Mouse (Mus musculus) liver, embryonic 16.5 days (tissue): ENCODE measurements around the gene Zbtb16. TPM values are rescaled to one million over a fixed set of nuclear protein-coding genes. Genes with fewer than 3 reads are reported as not detected.

ENCODE experiments used
- ATAC-seq: fragments of 200-750 bp; cut with Nextera tagmentation; 2 replicates; pipeline ENCODE4 v1.8.0; 2017; ENCODE audit warnings: low read depth, mild to moderate bottlenecking, moderate number of reproducible peaks, moderate library complexity
- H3K27ac ChIP-seq: fragments of 300-500 bp; sonication (generic); 2 replicates; pipeline ENCODE4 v1.5.1; 2014; ENCODE audit warnings: mild to moderate bottlenecking, low read length
- H3K27me3 ChIP-seq: fragments of 300-500 bp; sonication (generic); 2 replicates; pipeline ENCODE4 v1.6.1; 2014; ENCODE audit warnings: low read depth, low read length, mixed read lengths; ENCODE audit not compliant: control insufficient read depth, insufficient read depth
- H3K36me3 ChIP-seq: fragments of 300-500 bp; sonication (generic); 2 replicates; pipeline ENCODE4 v1.6.1; 2014; ENCODE audit warnings: mild to moderate bottlenecking; ENCODE audit not compliant: control insufficient read depth, insufficient read depth
- H3K4me1 ChIP-seq: fragments of 300-500 bp; sonication (generic); 2 replicates; pipeline ENCODE4 v1.6.1; 2014; ENCODE audit warnings: low read depth, low read length, mixed read lengths; ENCODE audit not compliant: control insufficient read depth
- H3K4me2 ChIP-seq: fragments of 300-500 bp; sonication (generic); 2 replicates; pipeline ENCODE4 v1.6.1; 2014; ENCODE audit warnings: low read depth, low read length, mixed read lengths
- H3K4me3 ChIP-seq: fragments of 300-500 bp; sonication (generic); 2 replicates; pipeline ENCODE4 v1.5.1; 2014; ENCODE audit warnings: low read depth, mild to moderate bottlenecking, low read length
- H3K9ac ChIP-seq: fragments of 300-500 bp; sonication (generic); 2 replicates; pipeline ENCODE4 v1.6.1; 2014; ENCODE audit warnings: low read depth, low read length
- H3K9me3 ChIP-seq: fragments of 300-500 bp; sonication (generic); replicated peaks from 2 replicates; pipeline ENCODE4 v1.6.1; 2016; ENCODE audit warnings: low read length; ENCODE audit not compliant: control insufficient read depth
- WGBS: fragments of 180-500 bp; shearing (Covaris S2); extraction: QIAGEN DNeasy Blood & Tissue Kit; methylation state at CpG from one replicate; pipeline ENCODE4 v1.1.7; 2014; ENCODE audit not compliant: insufficient replicate concordance; 5-methylcytosine and 5-hydroxymethylcytosine counted together
- polyA plus RNA-seq: library from polyadenylated mRNA; unstranded; fragments of >200 nt; fragmentation: Nextera tagmentation; extraction: Ambion mirVana; gene quantifications from 2 replicates; pipeline ENCODE4 v1.2.1, GENCODE M21; 2015

Gene Zbtb16
- polyA plus RNA-seq, 1 experiment from 2014 or later = 1.1 TPM

- Histone ChIP-seq H3K4me1 (peaks cover 25% of the 10 kb centered on the region), H3K4me3 (no peak overlapping the region), H3K9me3 (no peaks in the 10 kb centered on the region), H3K27me3 (peaks cover 9% of the 10 kb centered on the region), H3K4me2 (no peak overlapping the region), H3K9ac (no peak overlapping the region), H3K27ac (no peak overlapping the region), H3K36me3 (no peaks in the 10 kb centered on the region)
- no peak for ATAC-seq
- 63% methylated on average over 2 of the region's 2 CpGs for WGBS
These were observed 185.2 kb downstream of the Zbtb16 start for GRCm38 (mm10) chr9:48650846-48651245.

DNA sequence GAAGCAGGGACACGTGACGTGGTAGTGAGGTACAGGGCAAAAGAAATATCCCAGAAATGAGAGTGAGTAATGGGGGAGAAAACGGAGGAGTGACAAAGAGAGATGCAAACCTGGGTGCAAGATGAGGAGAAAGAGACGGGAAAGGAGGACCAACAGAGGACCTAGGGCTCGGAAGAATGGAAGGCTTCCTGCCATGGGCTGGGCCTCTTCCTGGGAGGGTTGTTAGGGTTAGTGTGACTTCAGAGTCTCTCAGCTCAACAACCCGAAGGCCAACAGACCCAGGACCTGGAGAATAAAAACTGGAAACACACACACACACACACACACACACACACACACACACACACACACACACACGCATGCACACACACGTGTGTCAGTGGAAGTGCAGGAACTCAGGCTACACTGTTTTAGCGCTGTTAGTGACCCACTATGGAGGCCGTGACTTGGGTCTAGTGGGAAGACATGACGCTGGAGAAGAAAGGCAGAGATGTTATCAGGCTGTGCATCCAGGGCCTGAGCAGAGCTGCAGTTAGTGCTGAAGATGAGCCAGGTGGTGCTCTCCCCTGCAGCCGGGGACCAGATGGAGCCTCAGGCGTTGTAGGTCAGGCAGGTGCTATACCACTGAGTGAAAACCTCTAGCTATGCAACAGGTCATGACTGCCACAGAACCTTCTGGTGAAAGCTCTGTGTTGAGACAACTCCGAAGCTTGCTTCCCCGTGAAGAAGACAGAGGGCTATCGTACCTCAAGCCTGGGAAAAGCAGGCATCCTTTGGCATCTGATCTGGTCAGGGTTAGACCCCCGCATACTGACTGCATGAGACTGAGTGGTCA, 186.0 kb downstream of the Zbtb16 start:
- H3K4me2 ChIP-seq = peak overlapping the region; percentile 67
- 32% methylated on average over 17 of the region's 17 CpGs for WGBS
- H3K9me3 ChIP-seq = no peaks in the 10 kb centered on the region
- peaks cover 9% of the 10 kb centered on the region for H3K27me3 ChIP-seq
- H3K4me3 ChIP-seq = peak overlapping the region; percentile 39
- H3K4me1 ChIP-seq = peaks cover 18% of the 10 kb centered on the region
- no peak for ATAC-seq
- no peaks in the 10 kb centered on the region for H3K36me3 ChIP-seq
- peak overlapping the region; percentile 39; the same call in 1 of the 2 replicates for H3K9ac ChIP-seq
- H3K27ac ChIP-seq = no peak overlapping the region

GRCm38 (mm10) chr9:48649098-48649766, 186.8 kb downstream of the Zbtb16 start:
- Histone ChIP-seq H3K4me2 (peak overlapping the region; percentile 67), H3K4me3 (peak overlapping the region; percentile 39), H3K27ac (no peak overlapping the region), H3K36me3 (no peaks in the 10 kb centered on the region), H3K9me3 (peaks cover 3% of the 10 kb centered on the region; the same call in 1 of the 2 replicates), H3K9ac (peak overlapping the region; percentile 39), H3K27me3 (peaks cover 9% of the 10 kb centered on the region), H3K4me1 (peaks cover 13% of the 10 kb centered on the region)
- ATAC-seq = peak; percentile 77
- 3% methylated on average over 21 of the region's 22 CpGs for WGBS

- Histone ChIP-seq H3K4me1 (peaks cover 13% of the 10 kb centered on the region), H3K9me3 (peaks cover 5% of the 10 kb centered on the region; the same call in 1 of the 2 replicates), H3K27ac (no peak overlapping the region), H3K4me2 (peak overlapping the region; percentile 67), H3K4me3 (peak overlapping the region; percentile 39), H3K9ac (no peak overlapping the region), H3K27me3 (peaks cover 9% of the 10 kb centered on the region), H3K36me3 (no peaks in the 10 kb centered on the region)
- 52% methylated on average over 12 of the region's 12 CpGs for WGBS
- ATAC-seq = no peak
These were observed 187.5 kb downstream of the Zbtb16 start for GRCm38 (mm10) chr9:48648285-48649097.

DNA sequence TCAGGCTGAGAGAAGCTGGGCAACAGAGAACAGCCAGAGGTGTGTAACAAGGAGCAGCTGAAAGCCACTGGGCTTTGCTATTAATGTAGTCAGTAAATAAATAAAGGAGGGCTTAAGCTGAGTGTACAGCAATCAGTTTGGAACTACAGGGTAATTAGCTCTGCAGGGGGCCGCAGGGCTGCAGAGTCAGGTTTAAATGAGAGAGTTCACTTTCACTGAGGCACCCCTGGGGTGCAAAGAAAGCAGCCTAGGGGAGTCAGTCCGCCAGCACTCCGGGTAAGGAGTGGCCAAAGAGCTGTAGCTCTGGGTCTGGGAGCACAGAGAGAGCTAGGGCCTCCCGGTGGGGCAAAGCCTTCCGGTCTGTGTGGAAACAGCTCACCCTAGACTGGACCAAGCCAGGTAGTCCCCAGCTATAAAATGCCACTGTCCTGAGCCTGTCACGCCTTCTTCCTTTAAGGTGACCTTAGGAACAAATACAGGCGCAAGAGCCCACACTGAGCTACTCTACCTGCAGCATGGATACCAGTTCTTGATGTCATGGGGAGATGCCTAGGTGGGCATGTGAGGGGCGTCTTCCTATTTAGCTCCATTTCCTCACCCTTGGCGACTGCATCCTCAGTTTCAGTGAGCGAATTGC, 188.3 kb downstream of the Zbtb16 start:
- H3K4me3 ChIP-seq = no peak overlapping the region
- 50% methylated on average over 10 of the region's 10 CpGs for WGBS
- H3K4me2 ChIP-seq = no peak overlapping the region
- H3K36me3 ChIP-seq = no peaks in the 10 kb centered on the region
- H3K9me3 ChIP-seq = peaks cover 5% of the 10 kb centered on the region; the same call in 1 of the 2 replicates
- peaks cover 9% of the 10 kb centered on the region for H3K27me3 ChIP-seq
- H3K4me1 ChIP-seq = peaks cover 13% of the 10 kb centered on the region
- H3K27ac ChIP-seq = no peak overlapping the region
- ATAC-seq = no peak
- no peak overlapping the region for H3K9ac ChIP-seq

DNA sequence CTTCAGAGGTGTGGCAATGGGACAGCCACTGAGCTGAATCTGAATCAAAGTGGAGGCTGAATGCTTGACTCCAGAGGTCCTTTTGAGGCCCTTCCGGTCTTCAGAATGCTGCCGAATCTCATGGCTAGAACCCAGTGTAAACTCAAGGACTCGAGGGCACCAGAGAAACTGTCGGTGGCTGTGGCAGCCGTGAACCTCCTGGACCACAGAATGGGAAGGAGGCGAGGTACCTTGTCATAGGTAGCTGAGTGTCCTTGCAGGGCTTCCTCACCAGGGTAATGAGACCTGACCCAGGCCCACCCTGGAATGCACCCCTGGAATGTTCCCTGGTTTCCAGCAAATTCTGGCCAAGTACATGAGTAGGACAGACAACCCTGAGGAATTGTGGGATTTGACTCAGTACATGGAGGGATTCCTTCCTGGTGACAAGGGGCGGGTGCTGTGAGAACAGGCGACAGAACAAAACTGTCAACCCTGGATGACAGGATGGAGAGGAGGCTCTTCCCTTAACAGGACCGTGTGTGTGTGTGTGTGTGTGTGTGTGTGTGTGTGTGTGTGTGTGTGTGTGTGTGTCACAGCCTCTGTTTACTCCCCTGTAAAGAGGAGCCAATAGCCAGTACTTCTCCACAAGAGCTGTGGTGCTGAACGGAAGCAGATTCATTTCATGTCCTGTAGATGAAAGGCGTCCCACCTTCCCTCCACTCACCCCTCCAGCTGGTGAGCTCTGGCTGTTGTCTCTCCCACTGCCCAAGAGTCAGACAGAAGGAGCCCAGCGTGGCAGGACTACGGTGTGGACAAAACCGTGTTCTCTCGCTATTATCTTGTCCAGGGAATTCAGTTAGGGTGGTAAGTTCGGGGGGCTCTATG, 189.0 kb downstream of the Zbtb16 start:
- Histone ChIP-seq H3K4me3 (no peak overlapping the region), H3K27me3 (peaks cover 9% of the 10 kb centered on the region), H3K36me3 (no peaks in the 10 kb centered on the region), H3K4me1 (peaks cover 13% of the 10 kb centered on the region), H3K27ac (no peak overlapping the region), H3K9me3 (peaks cover 5% of the 10 kb centered on the region; the same call in 1 of the 2 replicates), H3K4me2 (no peak overlapping the region), H3K9ac (no peak overlapping the region)
- WGBS = 61% methylated on average over 16 of the region's 16 CpGs
- no peak for ATAC-seq

DNA sequence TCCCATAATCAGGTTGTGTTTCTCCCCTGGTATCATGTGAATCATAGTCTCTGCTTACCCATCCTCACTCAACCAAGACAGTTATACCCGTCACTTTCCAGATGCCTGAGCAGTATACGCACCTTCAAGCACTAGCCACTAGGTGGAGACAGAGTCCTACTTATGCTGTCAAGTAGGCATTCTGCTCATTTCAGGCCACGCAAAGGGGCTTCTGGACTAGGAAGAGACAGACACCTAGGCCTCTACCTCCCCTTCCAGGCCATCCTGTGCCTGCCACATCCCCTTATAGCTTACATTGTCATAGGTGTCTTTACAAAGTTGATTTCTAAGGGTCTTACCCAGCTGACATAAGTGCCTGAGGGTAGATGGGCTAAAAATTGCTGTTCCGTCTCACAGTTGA, 189.8 kb downstream of the Zbtb16 start:
- Histone ChIP-seq H3K9ac (no peak overlapping the region), H3K4me2 (no peak overlapping the region), H3K4me1 (peaks cover 13% of the 10 kb centered on the region), H3K9me3 (peaks cover 5% of the 10 kb centered on the region; the same call in 1 of the 2 replicates), H3K4me3 (no peak overlapping the region), H3K36me3 (no peaks in the 10 kb centered on the region), H3K27me3 (peaks cover 9% of the 10 kb centered on the region), H3K27ac (no peak overlapping the region)
- no peak for ATAC-seq
- 19% methylated on average over 4 of the region's 4 CpGs for WGBS
